Comparison of ENCODE assay signal across 14 mouse cellular contexts in genomic region chr2:102527563-102527962, GRCm38 (mm10). TPM values are rescaled to one million over a fixed set of nuclear protein-coding genes. Genes with fewer than 3 reads are reported as not detected.
"Had no signal": no experiment of that assay in that cellular context is flagged by ENCODE, and none has a peak within 500 bp of the region (broad histone marks: within the 10 kb centered on the region; RNA-seq: fewer than 3 reads in every experiment).

No protein-coding gene starts in this region.

- H3K4me3 ChIP-seq: layer of hippocampus, adult 2 months; liver, embryonic 13.5 days; myocyte had no signal

- H3K4me2 ChIP-seq: liver, embryonic 13.5 days; midbrain, embryonic 11.5 days had no signal

- H3K9me3 ChIP-seq: liver, embryonic 13.5 days had no signal

- H3K27me3 ChIP-seq: liver, embryonic 13.5 days had no signal

- DNase-seq: kidney, adult 2 months; kidney, postnatal 25 days; layer of hippocampus, adult 9-11 months; liver, embryonic 13.5 days; lung, adult 2 months; lung, postnatal 14 days; lung, postnatal 4 days; midbrain, embryonic 14.5 days; thymus, adult 18-20 months; thymus, postnatal 36 days had no signal

- H3K36me3 ChIP-seq: liver, embryonic 13.5 days had no signal

- H3K9ac ChIP-seq: liver, embryonic 13.5 days had no signal

- H3K4me1 ChIP-seq: liver, embryonic 13.5 days had no signal

- H3K27ac ChIP-seq: kidney, postnatal 0 days; layer of hippocampus, adult 2 months; liver, embryonic 13.5 days had no signal

RNA-seq across cellular contexts. Expression of gene Pamr1, which starts 22.2 kb away (rescaled TPM):
- polyA plus RNA-seq: myocyte had no signal
